Mouse (Mus musculus) bone marrow, adult 2 months (tissue): ENCODE measurements around the gene Rgs3. TPM values are rescaled to one million over a fixed set of nuclear protein-coding genes. Genes with fewer than 3 reads are reported as not detected.

Experiments
- H3K27ac ChIP-seq: fragments of 200-500 bp; 2 replicates; pipeline ENCODE4 v1.5.1; 2012; ENCODE audit warnings: low read depth, mild to moderate bottlenecking, control low read depth, inconsistent platforms, low read length; ENCODE audit not compliant: control insufficient read depth, poor library complexity, insufficient read depth
- H3K4me1 ChIP-seq: fragments of 200-500 bp; 2 replicates; pipeline ENCODE4 v1.6.1; 2011; ENCODE audit warnings: low read length; ENCODE audit not compliant: control insufficient read depth, insufficient read depth
- H3K4me3 ChIP-seq: fragments of 200-500 bp; replicated peaks from 2 replicates; pipeline ENCODE3; 2011; ENCODE audit warnings: mild to moderate bottlenecking, low read depth, low read length, control low read depth; ENCODE audit not compliant: control insufficient read depth
- CTCF ChIP-seq: fragments of 200-500 bp; IDR thresholded peaks from 2 replicates; pipeline ENCODE4 v1.5.1; 2011; ENCODE audit warnings: low read length, control low read depth; ENCODE audit not compliant: control insufficient read depth, insufficient read depth
- POLR2A ChIP-seq: fragments of 200-500 bp; IDR thresholded peaks from 2 replicates; pipeline ENCODE4 v1.6.1; 2011; ENCODE audit warnings: low read depth, mild to moderate bottlenecking, control low read depth, low read length, borderline replicate concordance; ENCODE audit not compliant: control insufficient read depth
- WGBS: fragments of 180-500 bp; shearing (Covaris S2); methylation state at CpG from one replicate; pipeline ENCODE4 v1.1.7; 2018; 5-methylcytosine and 5-hydroxymethylcytosine counted together
- polyA plus RNA-seq: library from polyadenylated mRNA; stranded (reverse); fragments of >200 nt; gene quantifications from 2 replicates; pipeline ENCODE4 v1.2.4, GENCODE M21; 2011; ENCODE audit warnings: low replicate concordance; ENCODE audit not compliant: missing spikeins, insufficient read depth, insufficient read length

The Rgs3 gene
- polyA plus RNA-seq, 1 experiment: 27.0 TPM

GRCm38 (mm10) chr4:62669094-62670071, 109.7 kb downstream of the Rgs3 start:
- 82% methylated on average over 13 of the region's 13 CpGs for WGBS
- TF ChIP-seq POLR2A (no peak), CTCF (no peak)
- Histone ChIP-seq H3K4me1 (no peaks in the 10 kb centered on the region; the same call in 1 of the 2 replicates), H3K27ac (no peak overlapping the region), H3K4me3 (no peak overlapping the region)

GRCm38 (mm10) chr4:62673531-62674030, 113.9 kb downstream of the Rgs3 start:
- H3K4me3 ChIP-seq: peak overlapping the region; percentile 19
- H3K4me1 ChIP-seq: peaks cover 1% of the 10 kb centered on the region; the same call in 1 of the 2 replicates
- peak overlapping the region; percentile 35; the same call in 1 of the 2 replicates for H3K27ac ChIP-seq
- 25% methylated on average over 9 of the region's 9 CpGs for WGBS
- TF ChIP-seq CTCF: no peak
- TF ChIP-seq POLR2A: no peak

GRCm38 (mm10) chr4:62674031-62674995, 114.7 kb downstream of the Rgs3 start:
- no peak for TF ChIP-seq CTCF
- TF ChIP-seq POLR2A: no peak
- 9% methylated on average over 29 of the region's 30 CpGs for WGBS
- Histone ChIP-seq H3K4me1 (peaks cover 1% of the 10 kb centered on the region; the same call in 1 of the 2 replicates), H3K27ac (peak overlapping the region; percentile 77), H3K4me3 (peak overlapping the region; percentile 80)

DNA sequence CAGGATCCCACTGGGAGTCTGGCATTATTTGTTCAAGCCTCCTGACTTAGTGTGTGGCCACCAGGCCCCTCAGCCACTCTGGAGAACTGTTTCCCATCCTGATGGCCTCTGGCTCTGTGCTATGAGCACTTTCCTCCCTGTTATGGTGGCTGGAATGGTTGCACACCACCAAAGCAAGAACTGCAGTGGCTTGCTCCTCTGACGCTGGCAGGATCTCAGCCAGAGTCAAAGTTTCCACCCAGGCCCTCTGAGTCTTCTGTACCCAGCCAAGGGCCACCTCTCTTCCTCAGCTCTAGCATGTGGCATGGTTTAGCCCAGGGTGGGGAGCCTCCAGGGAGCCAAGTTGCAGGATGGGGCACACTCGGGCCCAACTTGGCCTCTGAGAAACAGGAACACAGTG, 115.7 kb downstream of the Rgs3 start:
- H3K27ac ChIP-seq: no peak overlapping the region
- no peak for TF ChIP-seq POLR2A
- TF ChIP-seq CTCF: no peak
- H3K4me3 ChIP-seq: peak overlapping the region; percentile 39
- H3K4me1 ChIP-seq: peaks cover 1% of the 10 kb centered on the region; the same call in 1 of the 2 replicates
- WGBS: 50% methylated on average over 2 of the region's 2 CpGs

- no peak overlapping the region for H3K4me3 ChIP-seq
- TF ChIP-seq CTCF (no peak), POLR2A (no peak)
- peaks cover 4% of the 10 kb centered on the region; the same call in 1 of the 2 replicates for H3K4me1 ChIP-seq
- 83% methylated on average over 10 of the region's 10 CpGs for WGBS
- H3K27ac ChIP-seq: no peak overlapping the region
Observed at GRCm38 (mm10) chr4:62677047-62677737, 117.5 kb downstream of the Rgs3 start.

DNA sequence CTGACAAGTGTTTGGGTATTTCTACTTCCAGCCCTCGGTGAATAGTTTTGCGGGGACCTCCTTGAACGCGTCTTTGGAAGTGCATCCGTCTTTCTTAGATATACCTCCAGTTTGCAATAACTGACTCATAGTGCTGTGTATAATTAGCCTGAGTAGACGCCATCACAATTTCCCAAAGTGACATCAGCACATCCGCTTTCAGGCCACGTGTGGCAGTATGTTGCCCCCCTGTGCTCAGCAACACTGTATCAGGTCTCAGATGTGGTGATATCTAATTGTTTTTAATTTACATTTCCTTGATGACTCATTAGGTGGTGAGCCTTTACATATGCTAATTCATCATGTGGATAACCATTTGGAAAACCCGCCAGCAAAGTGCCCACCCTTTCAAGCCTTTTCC, 119.5 kb downstream of the Rgs3 start:
- TF ChIP-seq POLR2A (no peak), CTCF (no peak)
- WGBS: 87% methylated on average over 9 of the region's 9 CpGs

DNA sequence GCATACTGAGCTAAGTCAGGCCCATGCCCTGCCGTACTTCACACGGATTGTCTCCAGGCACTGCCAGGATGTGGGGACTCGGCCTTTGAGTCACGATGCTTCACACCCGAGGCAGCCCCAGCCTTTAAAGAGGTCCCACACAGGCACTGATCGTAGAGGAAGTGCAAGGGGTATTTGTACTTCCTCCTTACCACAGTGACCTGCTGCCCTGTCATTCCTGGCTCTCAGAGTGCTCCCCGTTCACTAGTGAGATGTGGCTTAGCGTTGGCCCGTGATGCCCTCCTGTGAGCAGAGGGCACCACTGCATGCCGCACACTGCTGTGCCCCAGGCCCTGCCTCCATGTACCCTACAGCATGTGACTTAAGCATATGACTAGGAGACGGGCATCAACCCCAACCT, 121.8 kb downstream of the Rgs3 start:
- Histone ChIP-seq H3K27ac (peak overlapping the region; percentile 7; the same call in 1 of the 2 replicates), H3K4me3 (no peak overlapping the region), H3K4me1 (peaks cover 10% of the 10 kb centered on the region)
- 0 out of 2 replicates have a peak, but pooled peaks have one; percentile 36 for TF ChIP-seq POLR2A
- TF ChIP-seq CTCF: peak; percentile 67
- 6% methylated on average over 11 of the region's 11 CpGs for WGBS

More for the DNA sequence above, 119.5 kb downstream of the Rgs3 start:
- H3K27ac ChIP-seq: no peak overlapping the region
- H3K4me3 ChIP-seq: no peak overlapping the region
- H3K4me1 ChIP-seq: peaks cover 4% of the 10 kb centered on the region; the same call in 1 of the 2 replicates

- no peak overlapping the region for H3K4me3 ChIP-seq
- peaks cover 10% of the 10 kb centered on the region for H3K4me1 ChIP-seq
- no peak overlapping the region for H3K27ac ChIP-seq
- WGBS: 81% methylated on average over 8 of the region's 8 CpGs
- TF ChIP-seq POLR2A (no peak), CTCF (no peak)
Observed at GRCm38 (mm10) chr4:62682371-62682770, 122.7 kb downstream of the Rgs3 start.
